Mouse (Mus musculus) brain, embryonic 14.5 days (tissue): ENCODE data around the gene Arhgap18.

Experiments
- CTCF ChIP-seq: fragments of 200-500 bp; IDR thresholded peaks from 2 replicates; pipeline ENCODE4 v1.5.1; 2012; ENCODE audit warnings: inconsistent platforms, mild to moderate bottlenecking, moderate library complexity, borderline replicate concordance; ENCODE audit not compliant: insufficient read depth, insufficient read length; ENCODE audit errors: extremely low read depth
- POLR2A ChIP-seq: fragments of 200-500 bp; IDR thresholded peaks from 2 replicates; pipeline ENCODE4 v1.6.1; 2012; ENCODE audit warnings: mild to moderate bottlenecking, inconsistent platforms, borderline replicate concordance; ENCODE audit not compliant: poor library complexity, insufficient read depth, insufficient read length, severe bottlenecking; ENCODE audit errors: extremely low read depth

DNA sequence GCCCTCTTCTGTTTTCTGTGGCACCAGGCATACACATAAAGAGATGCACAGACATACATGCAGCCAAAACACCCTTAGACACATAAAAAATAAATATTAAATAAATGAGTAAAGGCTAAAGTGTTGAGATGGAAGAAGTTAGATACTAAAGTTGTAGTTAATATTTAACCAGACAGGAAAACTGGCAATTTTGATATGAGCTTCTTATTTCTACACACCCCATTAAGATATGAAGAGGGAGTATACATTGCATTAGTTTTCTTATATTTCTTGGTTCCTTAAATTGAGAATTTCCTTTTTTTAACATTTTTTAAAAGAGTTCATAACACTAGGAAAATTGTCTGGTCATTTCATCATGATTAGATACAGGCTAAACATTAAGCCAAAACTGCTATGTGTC is 108.0 kb downstream of the Arhgap18 start:
- TF ChIP-seq CTCF (no peak), POLR2A (no peak)
